Mouse (Mus musculus): ENCODE data around the gene Napsa.

The Napsa gene

DNA sequence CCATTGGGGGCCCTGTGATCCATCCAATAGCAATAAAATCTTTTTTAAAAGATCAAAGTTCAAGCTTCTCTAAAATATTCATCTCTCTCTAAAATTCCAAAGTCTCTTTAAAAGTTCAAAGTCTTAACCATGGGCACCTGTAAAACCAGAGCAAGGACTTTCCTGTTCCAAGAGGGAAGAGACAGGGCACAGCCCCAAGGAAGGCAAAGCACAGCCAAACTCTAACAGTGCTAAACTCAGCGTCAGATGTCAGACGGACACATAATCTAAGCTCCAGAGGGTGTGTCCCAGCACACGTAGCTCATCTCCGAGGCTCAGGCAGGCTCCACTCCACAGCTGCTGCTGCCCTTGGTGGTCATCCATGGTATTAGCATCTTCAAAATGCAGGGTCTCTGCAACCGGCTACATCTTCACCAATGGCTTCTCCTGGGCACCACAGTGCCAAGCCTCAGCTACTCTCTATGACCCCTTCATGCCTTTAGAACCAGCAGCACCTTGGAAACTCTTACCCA is 4.2 kb downstream of the Napsa start:
- no peak for DNase-seq

DNA sequence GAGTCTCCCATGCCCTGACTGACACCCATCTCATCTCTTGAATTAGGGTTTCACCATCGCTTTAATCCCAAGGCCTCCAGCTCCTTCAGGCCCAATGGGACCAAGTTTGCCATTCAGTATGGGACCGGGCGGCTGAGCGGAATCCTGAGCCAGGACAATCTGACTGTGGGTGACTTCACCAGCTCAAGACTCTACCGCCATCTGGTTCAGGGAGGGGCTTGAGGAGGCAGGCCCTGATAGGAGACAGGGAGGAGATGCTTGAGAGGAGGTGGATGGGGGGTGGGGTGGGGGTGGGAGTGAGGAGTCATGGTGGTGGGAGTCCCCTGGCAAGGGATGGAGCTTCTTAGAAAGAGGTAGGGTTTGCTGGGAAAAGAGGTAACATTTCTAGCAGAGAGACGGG is 9.5 kb downstream of the Napsa start:
- no peak for DNase-seq

DNA sequence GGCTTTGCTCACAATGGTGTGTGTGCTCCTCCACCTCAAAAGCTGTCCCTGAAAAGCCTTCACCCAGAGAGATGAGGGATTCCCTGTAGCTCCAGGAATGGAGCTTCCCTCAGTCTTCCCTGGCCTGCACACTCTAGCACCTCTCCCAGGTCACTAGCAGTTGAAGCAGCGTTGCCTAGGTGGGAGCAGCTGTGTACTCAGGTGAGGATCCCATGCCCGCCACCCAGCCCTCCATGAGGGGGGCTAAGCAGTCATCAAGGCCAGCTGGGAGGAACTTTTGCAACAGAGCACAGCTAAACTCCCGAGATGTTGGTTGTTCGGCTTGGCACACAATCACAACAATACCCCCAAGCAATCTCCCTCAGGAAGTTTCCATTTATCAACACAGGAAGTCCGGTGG is 10.5 kb downstream of the Napsa start:
- no peak for DNase-seq

- DNase-seq: no peak
Measured at GRCm38 (mm10) chr7:44583146-44583545, 11.0 kb downstream of the Napsa start.

DNA sequence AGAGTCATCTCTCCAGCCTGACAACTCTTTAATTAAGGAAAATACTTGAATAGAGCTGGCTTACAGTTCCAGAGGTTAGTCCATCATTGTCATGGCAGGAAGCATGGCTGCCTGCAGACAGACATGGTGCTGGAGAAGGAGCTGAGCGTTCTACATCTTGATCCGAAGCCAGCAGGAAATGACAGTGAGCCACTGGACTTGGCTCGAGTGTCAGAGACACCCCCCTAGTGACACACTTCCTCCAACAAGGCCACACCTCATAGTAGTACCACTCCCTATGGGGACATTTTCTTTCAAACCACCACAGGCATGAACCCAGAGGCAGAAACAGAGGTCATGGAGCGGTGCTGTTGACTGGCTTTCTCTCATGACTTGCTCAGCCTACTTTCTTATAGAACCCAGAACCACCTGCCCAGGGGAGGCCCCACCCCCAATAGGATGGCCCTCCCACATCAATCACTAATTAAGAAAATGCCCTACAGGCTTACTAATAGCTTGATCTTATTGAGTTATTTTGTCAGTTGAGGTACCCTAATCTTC is 12.2 kb downstream of the Napsa start:
- DNase-seq: peak; percentile 28

DNA sequence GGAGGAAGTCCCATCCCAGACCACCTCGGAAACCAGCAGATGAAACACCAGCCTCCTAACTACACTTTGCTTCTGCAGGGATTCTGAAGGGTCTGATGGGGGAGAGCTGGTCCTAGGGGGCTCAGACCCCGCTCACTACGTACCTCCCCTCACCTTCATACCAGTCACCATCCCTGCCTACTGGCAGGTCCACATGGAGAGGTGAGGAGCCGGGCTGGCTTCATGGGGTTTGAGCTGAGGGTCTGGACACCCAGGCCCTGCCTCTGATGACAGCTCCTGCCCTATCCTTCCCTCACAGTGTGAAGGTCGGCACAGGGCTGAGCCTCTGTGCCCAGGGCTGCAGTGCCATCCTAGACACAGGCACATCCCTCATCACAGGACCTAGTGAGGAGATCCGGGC is 12.7 kb downstream of the Napsa start:
- peak; percentile 28 for DNase-seq

DNA sequence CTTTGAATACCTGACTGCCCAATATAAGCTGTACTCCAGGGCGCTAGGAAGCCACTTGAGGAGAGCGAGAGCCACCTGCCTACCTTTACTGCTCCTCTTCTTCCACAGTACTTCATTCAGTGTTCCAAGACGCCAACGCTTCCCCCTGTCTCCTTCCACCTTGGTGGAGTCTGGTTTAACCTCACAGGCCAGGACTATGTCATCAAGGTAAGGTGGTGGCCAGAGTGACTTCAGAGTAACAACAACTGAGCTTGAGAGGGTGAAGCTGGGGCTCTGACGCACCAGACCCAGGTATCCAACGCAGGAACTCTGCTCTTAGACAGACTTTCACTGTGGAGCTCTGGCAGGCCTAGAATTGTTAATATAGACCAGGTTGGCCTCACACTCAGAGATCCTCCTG is 13.4 kb downstream of the Napsa start:
- DNase-seq: peak; percentile 25

DNA sequence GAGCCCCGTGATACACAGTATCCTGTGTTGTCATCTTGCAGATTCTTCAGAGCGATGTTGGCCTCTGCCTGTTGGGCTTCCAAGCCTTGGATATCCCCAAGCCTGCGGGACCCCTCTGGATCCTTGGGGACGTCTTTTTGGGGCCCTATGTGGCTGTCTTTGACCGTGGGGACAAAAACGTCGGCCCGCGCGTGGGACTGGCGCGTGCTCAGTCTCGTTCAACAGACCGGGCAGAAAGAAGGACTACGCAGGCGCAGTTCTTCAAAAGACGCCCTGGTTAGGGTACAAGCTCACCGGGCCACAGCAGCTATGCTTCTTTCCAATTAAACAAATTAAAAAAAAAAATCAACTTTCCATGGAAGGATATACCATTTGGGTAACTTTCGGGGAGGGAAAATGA is 14.3 kb downstream of the Napsa start:
- peak; percentile 84 for DNase-seq

- peak; percentile 90 for DNase-seq
Measured at GRCm38 (mm10) chr7:44586930-44587329, 14.8 kb downstream of the Napsa start.

GRCm38 (mm10) chr7:44587676-44588075 is 15.5 kb downstream of the Napsa start:
- peak; percentile 27 for DNase-seq

GRCm38 (mm10) chr7:44588338-44588737 is 16.2 kb downstream of the Napsa start:
- DNase-seq: peak; percentile 62

DNA sequence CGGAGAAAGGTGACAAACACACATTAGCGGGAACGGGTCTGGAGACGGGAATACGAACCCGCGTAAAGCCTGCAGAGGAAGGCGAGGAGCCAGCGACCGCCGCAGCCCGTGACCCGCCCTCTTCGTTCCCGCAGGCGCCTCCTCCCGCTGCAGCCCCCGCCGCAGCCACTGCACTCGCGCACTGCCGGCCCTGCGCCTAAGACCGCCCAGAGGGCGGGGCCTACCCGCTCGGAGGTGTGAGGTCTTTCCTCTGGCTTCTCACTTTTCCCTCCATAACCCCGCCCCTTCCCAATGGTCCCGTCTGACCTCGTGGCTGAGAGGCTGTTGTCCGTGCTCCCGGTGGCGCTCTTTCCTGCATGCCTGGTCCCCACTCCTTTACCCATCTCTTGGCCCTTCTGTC is 17.0 kb downstream of the Napsa start:
- peak; percentile 95 for DNase-seq

DNA sequence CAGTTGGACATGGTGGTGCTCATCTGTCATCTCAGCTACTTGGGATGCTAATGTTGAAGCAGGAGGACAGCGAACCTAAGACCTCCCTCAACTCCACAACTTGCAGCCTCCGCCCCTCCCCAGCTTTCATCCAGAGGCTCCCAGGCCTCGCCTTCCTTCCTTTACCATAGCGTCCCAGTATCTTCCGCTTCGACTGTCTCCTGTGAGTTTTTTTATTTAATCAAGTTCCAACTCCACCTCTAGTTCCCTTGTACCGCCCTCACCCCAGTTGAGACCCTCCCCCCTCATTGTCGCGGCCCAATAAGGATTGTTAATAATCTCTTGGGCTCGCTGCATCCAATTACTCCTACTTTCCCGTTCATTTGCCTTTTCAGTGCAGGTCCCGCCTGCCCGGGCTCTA is 17.8 kb downstream of the Napsa start:
- peak; percentile 54 for DNase-seq

- peak; percentile 95 for DNase-seq
Measured at GRCm38 (mm10) chr7:44590402-44591347, 18.5 kb downstream of the Napsa start, which contains the start of gene Kcnc3. Kcnc3 (plus strand) TSS chr7:44590664.

DNA sequence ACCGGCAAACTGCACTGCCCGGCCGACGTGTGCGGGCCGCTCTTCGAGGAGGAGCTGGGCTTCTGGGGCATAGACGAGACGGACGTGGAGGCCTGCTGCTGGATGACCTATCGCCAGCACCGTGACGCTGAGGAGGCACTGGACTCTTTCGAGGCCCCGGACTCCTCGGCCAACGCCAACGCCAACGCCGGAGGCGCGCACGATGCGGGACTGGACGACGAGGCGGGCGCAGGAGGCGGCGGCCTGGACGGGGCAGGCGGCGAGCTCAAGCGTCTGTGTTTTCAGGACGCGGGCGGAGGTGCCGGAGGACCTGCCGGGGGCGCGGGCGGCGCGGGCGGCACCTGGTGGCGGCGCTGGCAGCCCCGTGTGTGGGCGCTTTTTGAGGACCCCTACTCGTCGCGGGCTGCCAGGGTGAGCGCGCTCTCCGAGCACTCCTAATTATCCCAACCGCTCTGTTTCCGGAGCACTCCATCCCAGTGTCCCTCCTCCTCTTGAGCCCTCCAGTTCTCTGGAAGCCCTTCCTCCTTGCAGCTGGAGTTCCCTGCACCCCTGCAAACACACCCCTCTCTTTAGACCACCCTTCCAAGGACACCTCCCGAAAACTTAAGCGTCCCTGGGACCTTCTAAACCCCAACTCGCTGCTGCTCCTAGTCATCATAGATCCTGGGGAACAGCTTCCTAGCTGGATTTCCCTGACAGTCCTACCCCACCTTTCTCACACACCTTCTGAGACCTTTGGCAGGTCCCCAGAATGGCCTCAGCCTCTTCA is 19.4 kb downstream of the Napsa start:
- DNase-seq: peak; percentile 64

GRCm38 (mm10) chr7:44593051-44593450 is 20.9 kb downstream of the Napsa start:
- DNase-seq: peak; percentile 53

- DNase-seq: peak; percentile 95
Measured at GRCm38 (mm10) chr7:44593775-44594174, 21.6 kb downstream of the Napsa start.

GRCm38 (mm10) chr7:44594291-44594690 is 22.1 kb downstream of the Napsa start:
- DNase-seq: peak; percentile 85

DNA sequence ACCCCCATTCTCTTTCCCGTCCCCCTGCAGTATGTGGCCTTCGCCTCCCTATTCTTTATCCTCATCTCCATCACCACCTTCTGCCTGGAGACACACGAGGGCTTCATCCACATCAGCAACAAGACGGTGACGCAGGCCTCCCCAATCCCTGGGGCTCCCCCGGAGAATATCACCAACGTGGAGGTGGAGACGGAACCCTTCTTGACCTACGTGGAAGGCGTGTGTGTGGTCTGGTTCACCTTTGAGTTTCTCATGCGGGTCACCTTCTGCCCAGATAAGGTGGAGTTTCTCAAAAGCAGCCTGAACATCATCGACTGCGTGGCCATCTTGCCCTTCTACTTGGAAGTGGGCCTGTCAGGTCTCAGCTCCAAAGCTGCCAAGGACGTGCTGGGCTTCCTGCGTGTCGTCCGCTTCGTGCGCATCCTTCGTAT is 23.0 kb downstream of the Napsa start:
- peak; percentile 47 for DNase-seq

DNA sequence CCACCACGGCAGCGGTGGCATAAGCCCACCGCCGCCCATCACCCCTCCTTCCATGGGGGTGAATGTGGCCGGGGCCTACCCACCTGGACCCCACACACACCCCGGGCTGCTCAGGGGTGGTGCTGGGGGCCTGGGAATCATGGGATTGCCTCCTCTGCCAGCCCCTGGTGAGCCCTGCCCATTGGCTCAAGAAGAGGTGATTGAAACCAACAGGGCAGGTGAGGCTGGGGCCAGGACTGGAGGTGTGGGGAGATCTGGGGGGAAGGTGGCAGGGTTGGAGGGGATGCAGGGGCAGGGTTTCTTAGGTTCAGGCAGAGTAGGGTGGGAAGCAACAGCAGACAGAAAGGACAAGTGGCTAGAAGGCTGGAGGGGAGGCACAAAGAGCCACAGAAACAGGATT is 23.9 kb downstream of the Napsa start:
- DNase-seq: peak; percentile 37

- DNase-seq: peak; percentile 37
Measured at GRCm38 (mm10) chr7:44596996-44597538, 24.9 kb downstream of the Napsa start.

DNA sequence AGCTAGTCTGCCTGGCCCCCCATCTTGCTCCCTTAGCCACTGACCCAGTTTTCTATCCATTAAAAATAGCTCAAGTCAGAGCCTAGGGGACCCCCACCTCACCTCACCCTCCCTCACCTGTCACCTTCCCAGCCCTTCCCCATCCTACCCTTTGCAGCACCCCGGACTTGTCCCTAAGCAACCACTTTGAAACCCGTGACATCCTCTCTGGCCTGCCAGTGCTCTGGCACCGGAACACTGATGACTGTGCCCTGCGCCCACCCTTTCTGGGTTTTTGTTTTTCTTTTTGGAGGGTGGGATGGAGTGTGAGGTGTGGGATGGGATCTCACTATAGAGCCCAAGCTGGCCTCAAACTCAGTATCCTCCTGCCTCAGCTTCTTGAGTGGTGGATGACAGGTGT is 25.5 kb downstream of the Napsa start:
- no peak for DNase-seq

GRCm38 (mm10) chr7:44598336-44598735 is 26.2 kb downstream of the Napsa start:
- no peak for DNase-seq
